Mouse (Mus musculus) c-Kit-negative CD71-positive TER-119-positive erythroid progenitor cells, embryonic 14.5 days (primary cell): ENCODE results near the gene Trp53i13.

Source experiments
- DNase-seq: peaks from one replicate; pipeline ENCODE4 v3.0.0-alpha.2; 2013; ENCODE audit warnings: low read depth, low spot score

The Trp53i13 gene

GRCm38 (mm10) chr11:77492311-77492871, 23.4 kb downstream of the Trp53i13 start:
- DNase-seq = no peak

GRCm38 (mm10) chr11:77491502-77492291, 24.1 kb downstream of the Trp53i13 start:
- DNase-seq = no peak

GRCm38 (mm10) chr11:77491123-77491501, 24.7 kb downstream of the Trp53i13 start:
- DNase-seq = no peak

GRCm38 (mm10) chr11:77490451-77490850, 25.3 kb downstream of the Trp53i13 start:
- no peak for DNase-seq

- DNase-seq = no peak
Observed at GRCm38 (mm10) chr11:77489591-77490235, 26.1 kb downstream of the Trp53i13 start, which contains the start of gene Ankrd13b. Ankrd13b (minus strand) TSS chr11:77489678.

GRCm38 (mm10) chr11:77488771-77489581, 26.8 kb downstream of the Trp53i13 start:
- no peak for DNase-seq

GRCm38 (mm10) chr11:77486798-77487197, 29.0 kb downstream of the Trp53i13 start:
- DNase-seq = no peak

GRCm38 (mm10) chr11:77485229-77485628, 30.6 kb downstream of the Trp53i13 start:
- DNase-seq = no peak

GRCm38 (mm10) chr11:77483510-77484255, 32.1 kb downstream of the Trp53i13 start:
- DNase-seq = no peak

GRCm38 (mm10) chr11:77483043-77483442, 32.7 kb downstream of the Trp53i13 start:
- DNase-seq = no peak

- DNase-seq = no peak
Observed at GRCm38 (mm10) chr11:77476895-77477294, 38.9 kb downstream of the Trp53i13 start.

GRCm38 (mm10) chr11:77476216-77476615, 39.6 kb downstream of the Trp53i13 start:
- DNase-seq = no peak

- DNase-seq = no peak
Observed at GRCm38 (mm10) chr11:77472775-77473174, 43.0 kb downstream of the Trp53i13 start.

GRCm38 (mm10) chr11:77471407-77471806, 44.4 kb downstream of the Trp53i13 start:
- DNase-seq = no peak

GRCm38 (mm10) chr11:77468397-77468796, 47.4 kb downstream of the Trp53i13 start:
- DNase-seq = no peak

- no peak for DNase-seq
Observed at GRCm38 (mm10) chr11:77467784-77468183, 48.0 kb downstream of the Trp53i13 start.

GRCm38 (mm10) chr11:77467157-77467556, 48.6 kb downstream of the Trp53i13 start:
- no peak for DNase-seq

- no peak for DNase-seq
Observed at GRCm38 (mm10) chr11:77466544-77466943, 49.2 kb downstream of the Trp53i13 start.

- no peak for DNase-seq
Observed at GRCm38 (mm10) chr11:77465111-77465510, 50.7 kb downstream of the Trp53i13 start.

- DNase-seq = no peak
Observed at GRCm38 (mm10) chr11:77464684-77465083, 51.1 kb downstream of the Trp53i13 start.

- DNase-seq = no peak
Observed at GRCm38 (mm10) chr11:77463786-77464185, 52.0 kb downstream of the Trp53i13 start.
